Mouse (Mus musculus) kidney, embryonic 16.5 days (tissue): ENCODE measurements at regions not wholly inside any gene's neighbourhood (a gene's known extent, or its start where the extent isn't known, plus 50 kb on each side); places are given as distances from the start of the nearest gene placed in this dataset.

Experiments used
- ATAC-seq: fragments of 200-750 bp; cut with Nextera tagmentation; 2 replicates; pipeline ENCODE4 v1.8.0; 2017; ENCODE audit warnings: moderate TSS enrichment; ENCODE audit not compliant: low FRiP score, low TSS enrichment
- H3K27ac ChIP-seq: fragments of 300-500 bp; sonication (generic); 2 replicates; pipeline ENCODE4 v1.5.1; 2014; ENCODE audit warnings: low read length
- H3K27me3 ChIP-seq: fragments of 300-500 bp; sonication (generic); 2 replicates; pipeline ENCODE4 v1.6.1; 2014; ENCODE audit warnings: low read length, control low read depth, mixed read lengths; ENCODE audit not compliant: insufficient read depth
- H3K36me3 ChIP-seq: fragments of 300-500 bp; sonication (generic); 2 replicates; pipeline ENCODE4 v1.6.1; 2014; ENCODE audit warnings: low read length, control low read depth, mixed read lengths; ENCODE audit not compliant: insufficient read depth
- H3K4me1 ChIP-seq: fragments of 300-500 bp; sonication (generic); 2 replicates; pipeline ENCODE4 v1.6.1; 2014; ENCODE audit warnings: low read length, control low read depth, mixed read lengths; ENCODE audit not compliant: insufficient read depth
- H3K4me2 ChIP-seq: fragments of 300-500 bp; sonication (generic); replicated peaks from 2 replicates; pipeline ENCODE4 v1.6.1; 2014; ENCODE audit warnings: low read depth, low read length
- H3K4me3 ChIP-seq: fragments of 300-500 bp; sonication (generic); 2 replicates; pipeline ENCODE4 v1.5.1; 2014; ENCODE audit warnings: mild to moderate bottlenecking, low read length
- H3K9ac ChIP-seq: fragments of 300-500 bp; sonication (generic); replicated peaks from 2 replicates; pipeline ENCODE4 v1.6.1; 2014; ENCODE audit warnings: low read length
- H3K9me3 ChIP-seq: fragments of 300-500 bp; sonication (generic); 2 replicates; pipeline ENCODE4 v1.6.1; 2016; ENCODE audit warnings: low read length, control low read depth
- WGBS: fragments of 180-500 bp; shearing (Covaris S2); extraction: QIAGEN DNeasy Blood & Tissue Kit; methylation state at CpG from one replicate; pipeline ENCODE4 v1.1.7; 2014; 5-methylcytosine and 5-hydroxymethylcytosine counted together

GRCm38 (mm10) chr11:43348571-43348970, 77.5 kb downstream of the Pttg1 start:
- Histone ChIP-seq H3K9me3 (no peaks in the 10 kb centered on the region), H3K36me3 (no peaks in the 10 kb centered on the region), H3K4me1 (no peaks in the 10 kb centered on the region), H3K9ac (no peak overlapping the region), H3K4me2 (no peak overlapping the region), H3K4me3 (no peak overlapping the region), H3K27me3 (no peaks in the 10 kb centered on the region), H3K27ac (no peak overlapping the region)
- WGBS = 14% methylated on average over 4 of the region's 4 CpGs
- peak; percentile 65; the same call in 1 of the 2 replicates for ATAC-seq

DNA sequence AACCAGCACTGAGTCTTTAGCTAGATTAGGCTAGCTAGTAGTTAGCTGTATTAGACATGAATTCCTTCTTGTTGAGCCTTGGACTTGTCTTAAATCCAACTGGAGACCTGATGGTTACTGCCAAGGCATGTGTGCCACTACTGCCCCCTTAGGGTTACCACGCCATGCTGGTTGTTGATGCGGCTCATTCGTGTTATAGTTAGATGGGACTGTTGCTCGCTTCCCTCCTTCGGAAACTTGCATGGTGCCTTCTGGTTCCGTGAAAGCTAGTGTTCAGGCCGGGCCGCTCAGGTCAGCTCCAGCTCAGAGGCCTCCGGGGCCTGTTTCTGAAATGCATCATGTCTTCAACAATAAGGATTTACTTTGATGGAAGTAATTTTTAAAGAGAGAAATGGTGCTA, 79.6 kb downstream of the Pttg1 start:
- no peak for ATAC-seq
- H3K27me3 ChIP-seq = no peaks in the 10 kb centered on the region
- no peak overlapping the region for H3K9ac ChIP-seq
- H3K4me3 ChIP-seq = no peak overlapping the region
- H3K4me2 ChIP-seq = no peak overlapping the region
- no peak overlapping the region for H3K27ac ChIP-seq
- H3K36me3 ChIP-seq = no peaks in the 10 kb centered on the region
- no peaks in the 10 kb centered on the region for H3K9me3 ChIP-seq
- WGBS = 93% methylated on average over 9 of the region's 9 CpGs
- no peaks in the 10 kb centered on the region for H3K4me1 ChIP-seq

DNA sequence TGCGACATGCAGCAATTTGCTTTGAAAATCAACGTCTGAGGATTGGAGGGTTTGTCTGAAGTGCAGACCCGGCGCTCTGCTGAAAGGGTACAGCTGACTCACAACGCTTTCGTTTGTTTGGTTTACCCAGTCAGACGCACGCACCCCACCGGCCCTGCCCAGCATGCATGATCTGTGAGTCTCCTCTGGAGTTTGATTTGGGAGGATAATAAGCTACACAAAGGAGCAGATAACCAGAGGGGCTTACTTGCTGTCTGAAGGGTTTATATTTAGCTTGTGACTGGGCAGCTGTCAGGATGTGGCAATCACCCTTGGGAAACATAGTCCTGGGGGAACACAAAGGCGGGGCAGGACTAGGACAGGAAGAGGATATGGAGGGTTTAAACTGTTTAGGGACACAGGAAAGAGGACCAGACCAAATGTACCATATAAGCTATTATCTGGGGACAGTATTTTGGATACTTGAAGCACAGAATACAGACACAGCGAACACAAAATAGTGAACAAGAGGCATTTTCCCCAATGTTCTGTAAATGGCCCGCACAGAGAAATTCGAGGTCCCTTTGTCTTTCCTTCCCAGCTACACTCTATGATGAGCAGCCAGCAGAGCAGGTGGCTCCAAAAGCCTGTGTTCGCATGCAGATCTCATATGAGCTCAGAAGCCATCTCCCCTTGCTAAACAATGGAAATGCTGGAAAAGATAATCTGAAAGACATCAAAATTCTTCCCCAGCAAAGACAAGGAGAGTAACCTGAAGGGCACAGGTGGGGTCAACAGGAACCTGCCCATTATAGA, 81.1 kb downstream of the Pttg1 start:
- Histone ChIP-seq H3K9me3 (no peaks in the 10 kb centered on the region), H3K4me1 (no peaks in the 10 kb centered on the region), H3K27me3 (no peaks in the 10 kb centered on the region), H3K4me3 (no peak overlapping the region), H3K27ac (no peak overlapping the region), H3K4me2 (0 out of 2 replicates have a peak overlapping the region, but pooled peaks have one; percentile 12), H3K36me3 (no peaks in the 10 kb centered on the region), H3K9ac (no peak overlapping the region)
- no peak for ATAC-seq
- 55% methylated on average over 14 of the region's 14 CpGs for WGBS

GRCm38 (mm10) chr11:43343574-43343973, 82.5 kb downstream of the Pttg1 start:
- Histone ChIP-seq H3K36me3 (no peaks in the 10 kb centered on the region), H3K4me1 (no peaks in the 10 kb centered on the region), H3K4me2 (no peak overlapping the region), H3K4me3 (no peak overlapping the region), H3K27me3 (no peaks in the 10 kb centered on the region), H3K27ac (no peak overlapping the region), H3K9ac (no peak overlapping the region), H3K9me3 (no peaks in the 10 kb centered on the region)
- 81% methylated on average over 5 of the region's 5 CpGs for WGBS
- ATAC-seq = no peak

- no peak for ATAC-seq
- Histone ChIP-seq H3K27ac (no peak overlapping the region), H3K9me3 (no peaks in the 10 kb centered on the region), H3K4me3 (no peak overlapping the region), H3K27me3 (no peaks in the 10 kb centered on the region), H3K9ac (no peak overlapping the region), H3K4me1 (no peaks in the 10 kb centered on the region), H3K36me3 (no peaks in the 10 kb centered on the region), H3K4me2 (no peak overlapping the region)
- WGBS = 80% methylated on average over 2 of the region's 2 CpGs
These were observed 87.6 kb downstream of the Pttg1 start for GRCm38 (mm10) chr11:43338377-43338993.

GRCm38 (mm10) chr11:43335668-43336265, 90.3 kb downstream of the Pttg1 start:
- no peaks in the 10 kb centered on the region for H3K27me3 ChIP-seq
- no peaks in the 10 kb centered on the region for H3K4me1 ChIP-seq
- H3K36me3 ChIP-seq = no peaks in the 10 kb centered on the region
- ATAC-seq = no peak
- no peaks in the 10 kb centered on the region for H3K9me3 ChIP-seq
- WGBS = 65% methylated on average over 7 of the region's 7 CpGs
- no peak overlapping the region for H3K27ac ChIP-seq
- H3K9ac ChIP-seq = no peak overlapping the region
- H3K4me2 ChIP-seq = no peak overlapping the region
- no peak overlapping the region for H3K4me3 ChIP-seq

DNA sequence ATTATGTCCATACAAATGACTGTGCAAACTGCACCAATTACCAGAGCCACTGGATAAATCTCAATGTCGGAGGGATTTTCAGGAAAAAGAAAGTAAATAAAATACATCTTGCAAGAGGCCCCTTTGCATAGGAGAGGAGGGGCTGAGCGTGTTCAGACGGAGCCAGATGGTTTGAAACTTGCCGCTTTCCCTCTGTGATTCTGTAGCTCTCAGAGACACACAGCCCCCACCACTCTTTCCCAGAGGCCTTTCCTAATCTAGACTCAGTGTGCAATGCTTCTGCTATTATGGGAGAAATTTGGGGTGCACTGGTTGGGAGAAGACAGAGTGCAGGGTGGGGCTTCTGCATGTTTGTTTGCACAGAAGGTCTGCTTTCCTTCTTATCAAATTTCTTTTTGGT, 92.5 kb downstream of the Pttg1 start:
- no peak for ATAC-seq
- no peaks in the 10 kb centered on the region for H3K4me1 ChIP-seq
- 57% methylated on average over 4 of the region's 4 CpGs for WGBS
- no peak overlapping the region for H3K4me3 ChIP-seq
- no peak overlapping the region for H3K27ac ChIP-seq
- no peak overlapping the region for H3K9ac ChIP-seq
- no peak overlapping the region for H3K4me2 ChIP-seq
- H3K27me3 ChIP-seq = no peaks in the 10 kb centered on the region
- no peaks in the 10 kb centered on the region for H3K9me3 ChIP-seq
- H3K36me3 ChIP-seq = no peaks in the 10 kb centered on the region

GRCm38 (mm10) chr11:43313996-43314395, 112.1 kb downstream of the Pttg1 start:
- ATAC-seq = no peak
- Histone ChIP-seq H3K9ac (no peak overlapping the region), H3K4me2 (no peak overlapping the region), H3K4me1 (no peaks in the 10 kb centered on the region), H3K27me3 (no peaks in the 10 kb centered on the region), H3K36me3 (no peaks in the 10 kb centered on the region), H3K9me3 (no peaks in the 10 kb centered on the region), H3K27ac (no peak overlapping the region), H3K4me3 (no peak overlapping the region)
- 90% methylated on average over 4 of the region's 4 CpGs for WGBS
